Mouse (Mus musculus) urinary bladder, postnatal 14 days (tissue): ENCODE measurements around the gene Gm20481.
"Not testable (repeated sequence)": the region's sequence is repeated elsewhere in the genome, so short reads cannot be mapped to it uniquely, and the experiment has no call there.

Source experiments
- DNase-seq: peaks from one replicate; pipeline ENCODE4 v3.0.0; 2021; ENCODE audit warnings: low spot score

Gene Gm20481

DNA sequence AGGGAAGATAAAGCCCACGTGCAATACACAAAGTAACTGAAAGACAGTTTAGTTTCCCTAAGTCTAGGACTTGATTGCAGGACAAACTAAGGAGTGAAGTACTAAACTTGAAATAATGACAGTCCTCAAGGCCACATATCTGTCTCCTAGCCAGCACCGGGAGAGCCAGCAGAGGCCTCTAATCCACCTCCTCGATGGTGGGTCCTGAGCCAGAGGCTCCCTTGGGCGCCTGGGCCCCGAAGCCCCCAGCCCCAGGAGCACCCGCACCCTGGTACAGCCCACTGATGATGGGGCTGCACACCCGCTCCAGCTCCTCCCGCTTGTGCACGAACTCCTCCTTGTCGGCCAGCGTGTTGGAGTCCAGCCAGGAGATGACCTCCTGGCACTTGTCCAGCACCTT is at the start of gene Gm20481:
Gm20481 (plus strand) TSS at position 91 of the 400 bp plus-strand sequence.
- DNase-seq = not testable (repeated sequence)

DNA sequence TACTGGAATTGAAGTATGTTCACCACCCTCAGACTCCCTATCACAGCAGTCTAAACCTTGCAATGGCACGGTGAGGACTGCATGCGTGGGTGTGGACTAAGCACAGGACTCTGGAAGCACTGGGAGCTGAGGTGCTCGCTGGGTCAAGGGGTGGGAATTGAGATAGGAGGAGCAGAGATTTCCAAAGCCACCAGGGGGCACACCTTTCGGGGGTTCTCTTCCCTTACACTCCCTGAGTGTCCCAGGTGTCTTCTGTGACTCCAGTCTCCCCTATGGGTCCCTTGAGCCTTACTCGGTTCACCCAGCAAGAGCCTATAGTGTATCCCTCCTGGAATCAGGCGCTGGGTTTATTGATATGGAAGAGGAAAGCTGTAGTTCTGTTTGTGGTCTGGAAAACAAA is 46.8 kb upstream of the Gm20481 start:
- no peak for DNase-seq

- no peak for DNase-seq
These were observed 45.5 kb upstream of the Gm20481 start for GRCm38 (mm10) chr17:34924258-34924657.

DNA sequence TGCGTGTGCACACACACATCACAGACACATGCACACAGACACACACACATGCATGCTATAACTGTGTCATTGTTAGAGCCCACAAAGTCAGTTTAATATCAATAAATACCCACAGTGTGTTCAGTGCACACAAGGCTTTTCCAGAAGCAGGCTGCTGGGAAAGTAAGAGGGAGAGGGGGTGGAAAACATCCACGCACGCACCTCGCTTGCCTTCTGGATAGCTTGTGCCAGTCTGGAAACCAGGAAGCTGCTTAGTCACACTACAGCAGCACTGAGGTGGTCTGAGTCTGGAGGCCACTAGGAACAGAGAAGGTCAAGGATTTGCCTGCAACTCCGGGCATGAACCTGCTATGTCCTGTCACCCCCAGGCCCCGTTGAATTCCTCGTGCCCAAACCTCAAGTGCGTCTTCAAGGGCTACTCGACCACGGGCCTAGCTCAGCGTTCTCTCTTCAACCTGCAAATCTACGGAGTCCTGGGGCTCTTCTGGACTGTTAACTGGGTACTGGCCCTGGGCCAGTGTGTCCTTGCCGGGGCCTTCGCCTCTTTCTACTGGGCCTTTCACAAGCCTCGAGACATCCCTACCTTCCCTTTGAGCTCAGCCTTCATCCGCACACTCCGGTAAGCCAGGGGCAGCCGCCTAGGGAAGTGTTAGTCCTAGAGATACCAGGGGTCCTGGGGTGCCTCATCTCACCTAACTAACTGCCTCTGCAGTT is 42.2 kb upstream of the Gm20481 start:
- no peak for DNase-seq

- DNase-seq = no peak
These were observed 40.9 kb upstream of the Gm20481 start for GRCm38 (mm10) chr17:34928841-34929240.

DNA sequence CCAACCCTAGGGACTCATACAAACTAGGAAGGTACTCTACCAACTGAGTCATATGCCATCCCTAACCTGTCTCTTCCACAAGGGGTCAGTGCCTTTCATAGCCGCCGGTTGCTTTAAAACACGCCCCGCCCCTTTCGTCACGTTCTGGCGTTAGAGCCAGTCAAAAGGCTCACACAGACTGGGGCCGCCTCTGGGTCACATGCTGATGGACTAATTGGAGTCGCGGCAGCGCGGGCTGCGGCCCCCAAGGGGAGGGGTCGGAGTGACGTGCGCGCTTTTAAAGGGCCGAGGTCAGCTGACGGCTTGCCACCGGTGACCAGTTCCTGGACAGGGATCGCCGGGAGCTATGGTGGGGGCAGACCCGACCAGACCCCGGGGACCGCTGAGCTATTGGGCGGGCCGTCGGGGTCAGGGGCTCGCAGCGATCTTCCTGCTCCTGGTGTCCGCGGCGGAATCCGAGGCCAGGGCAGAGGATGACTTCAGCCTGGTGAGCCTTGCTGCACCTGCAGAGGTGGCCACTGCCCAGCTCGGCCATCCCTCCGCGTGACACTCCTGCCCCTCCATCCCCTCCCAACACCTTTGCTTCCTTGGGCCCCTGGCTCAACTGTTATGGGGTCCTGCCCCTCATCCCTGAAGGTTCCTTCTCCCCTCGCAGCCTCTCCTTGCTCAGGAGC is 38.5 kb upstream of the Gm20481 start, which contains the start of gene Neu1:
Neu1 (plus strand) TSS at position 193 of the 674 bp plus-strand sequence.
- peak; percentile 99 for DNase-seq

DNA sequence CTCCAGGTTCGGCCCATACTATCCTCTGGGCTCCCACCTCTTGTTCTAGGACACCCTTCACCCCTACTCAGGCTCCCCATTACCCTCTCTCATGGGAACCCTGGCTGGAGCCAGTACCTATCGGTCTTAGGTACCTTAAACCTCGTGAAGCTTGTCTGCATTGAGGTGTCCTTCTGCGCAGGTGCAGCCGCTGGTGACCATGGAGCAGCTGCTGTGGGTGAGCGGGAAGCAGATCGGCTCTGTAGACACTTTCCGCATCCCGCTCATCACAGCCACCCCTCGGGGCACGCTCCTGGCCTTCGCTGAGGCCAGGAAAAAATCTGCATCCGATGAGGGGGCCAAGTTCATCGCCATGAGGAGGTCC is 38.0 kb upstream of the Gm20481 start:
- DNase-seq = no peak

DNA sequence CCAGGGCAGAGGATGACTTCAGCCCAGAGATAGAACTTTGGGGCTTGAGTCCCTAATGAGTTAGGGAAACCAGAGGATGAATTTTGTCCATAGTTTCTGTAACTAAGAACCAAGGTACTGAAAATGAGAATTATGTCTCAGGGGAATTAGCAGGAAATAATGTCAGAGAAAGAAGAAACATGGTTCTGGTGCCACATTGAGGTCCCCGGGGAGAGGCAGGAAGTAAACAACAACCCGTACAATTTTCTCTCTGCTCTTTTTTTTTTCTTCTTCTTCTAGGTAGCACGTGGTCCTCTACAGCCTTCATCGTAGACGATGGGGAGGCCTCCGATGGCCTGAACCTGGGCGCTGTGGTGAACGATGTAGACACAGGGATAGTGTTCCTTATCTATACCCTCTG is 37.4 kb upstream of the Gm20481 start:
- DNase-seq = no peak

DNA sequence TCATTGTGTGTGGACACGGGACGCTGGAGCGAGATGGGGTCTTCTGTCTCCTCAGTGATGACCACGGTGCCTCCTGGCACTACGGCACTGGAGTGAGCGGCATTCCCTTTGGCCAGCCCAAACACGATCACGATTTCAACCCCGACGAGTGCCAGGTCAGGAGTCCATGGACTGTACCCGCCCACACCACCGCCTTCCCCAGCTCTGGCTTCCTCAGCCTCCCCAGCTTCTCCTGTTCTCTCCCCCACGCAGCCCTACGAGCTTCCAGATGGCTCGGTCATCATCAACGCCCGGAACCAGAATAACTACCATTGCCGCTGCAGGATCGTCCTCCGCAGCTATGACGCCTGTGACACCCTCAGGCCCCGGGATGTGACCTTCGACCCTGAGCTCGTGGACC is 35.7 kb upstream of the Gm20481 start:
- no peak for DNase-seq

DNA sequence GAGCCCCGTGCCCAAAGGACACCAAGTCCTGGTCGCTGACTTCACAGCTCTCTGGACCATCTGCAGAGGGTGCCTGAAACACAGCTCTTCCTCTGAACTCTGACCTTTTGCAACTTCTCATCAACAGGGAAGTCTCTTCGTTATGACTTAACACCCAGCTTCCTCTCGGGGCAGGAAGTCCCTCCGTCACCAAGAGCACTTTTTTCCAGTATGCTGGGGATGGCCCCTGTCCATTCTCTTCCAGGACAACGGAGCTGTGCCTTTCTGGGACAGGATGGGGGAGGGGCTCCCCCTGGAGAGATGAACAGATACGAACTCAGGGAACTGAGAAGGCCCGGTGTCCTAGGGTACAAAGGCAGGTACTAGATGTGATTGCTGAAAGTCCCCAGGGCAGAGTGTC is 34.9 kb upstream of the Gm20481 start:
- no peak for DNase-seq

DNA sequence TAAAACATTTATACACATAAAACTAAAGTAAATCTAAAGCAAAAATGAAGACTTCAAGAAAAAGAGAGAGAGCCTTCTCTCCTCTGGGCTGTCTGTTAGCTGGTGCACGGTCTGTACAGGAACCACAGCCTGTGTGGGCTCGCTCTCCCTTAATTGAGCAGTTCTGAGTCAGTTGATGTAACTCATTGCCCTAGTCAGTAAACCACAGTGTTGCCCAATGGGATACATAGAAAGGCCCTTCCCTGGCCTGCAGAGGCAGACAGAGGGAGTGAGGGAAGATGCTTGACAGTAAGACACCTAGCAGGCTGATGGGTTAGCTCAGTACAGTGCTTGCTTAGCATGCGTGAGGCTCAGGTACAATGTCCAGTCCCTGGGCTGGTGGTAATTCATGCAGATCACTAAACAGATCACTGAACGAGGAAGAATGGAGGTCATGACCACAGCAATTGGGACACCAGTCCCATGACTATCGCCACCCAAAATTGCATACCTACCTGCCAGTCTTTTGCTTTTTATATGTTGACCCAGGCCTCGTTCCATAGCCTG is 31.7 kb upstream of the Gm20481 start:
- DNase-seq = no peak

- no peak for DNase-seq
These were observed 28.2 kb upstream of the Gm20481 start for GRCm38 (mm10) chr17:34941344-34942041.

- no peak for DNase-seq
These were observed 26.4 kb upstream of the Gm20481 start for GRCm38 (mm10) chr17:34943128-34943815.

DNA sequence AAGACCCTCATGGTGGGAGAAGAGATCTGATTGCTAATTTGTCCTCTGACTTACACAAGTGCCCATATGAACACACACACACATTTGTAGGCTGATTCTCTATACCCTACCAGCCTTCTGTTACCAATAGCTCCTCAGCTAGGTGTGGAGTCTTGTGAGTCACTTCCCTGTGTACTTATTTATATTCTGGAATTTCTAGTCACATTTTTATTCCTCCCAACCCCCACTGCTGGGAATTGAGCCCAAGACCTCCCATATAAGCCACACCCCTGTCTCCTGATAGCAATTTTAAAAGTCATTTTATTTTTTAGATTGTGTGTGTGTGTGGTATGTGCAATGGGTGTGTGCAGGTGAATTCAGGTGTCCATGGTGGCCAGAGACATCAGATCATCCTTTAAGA is 25.4 kb upstream of the Gm20481 start:
- peak; percentile 47 for DNase-seq

- DNase-seq = no peak
These were observed 23.1 kb upstream of the Gm20481 start for GRCm38 (mm10) chr17:34946486-34947140.

GRCm38 (mm10) chr17:34947606-34948005 is 22.1 kb upstream of the Gm20481 start:
- DNase-seq = peak; percentile 41

DNA sequence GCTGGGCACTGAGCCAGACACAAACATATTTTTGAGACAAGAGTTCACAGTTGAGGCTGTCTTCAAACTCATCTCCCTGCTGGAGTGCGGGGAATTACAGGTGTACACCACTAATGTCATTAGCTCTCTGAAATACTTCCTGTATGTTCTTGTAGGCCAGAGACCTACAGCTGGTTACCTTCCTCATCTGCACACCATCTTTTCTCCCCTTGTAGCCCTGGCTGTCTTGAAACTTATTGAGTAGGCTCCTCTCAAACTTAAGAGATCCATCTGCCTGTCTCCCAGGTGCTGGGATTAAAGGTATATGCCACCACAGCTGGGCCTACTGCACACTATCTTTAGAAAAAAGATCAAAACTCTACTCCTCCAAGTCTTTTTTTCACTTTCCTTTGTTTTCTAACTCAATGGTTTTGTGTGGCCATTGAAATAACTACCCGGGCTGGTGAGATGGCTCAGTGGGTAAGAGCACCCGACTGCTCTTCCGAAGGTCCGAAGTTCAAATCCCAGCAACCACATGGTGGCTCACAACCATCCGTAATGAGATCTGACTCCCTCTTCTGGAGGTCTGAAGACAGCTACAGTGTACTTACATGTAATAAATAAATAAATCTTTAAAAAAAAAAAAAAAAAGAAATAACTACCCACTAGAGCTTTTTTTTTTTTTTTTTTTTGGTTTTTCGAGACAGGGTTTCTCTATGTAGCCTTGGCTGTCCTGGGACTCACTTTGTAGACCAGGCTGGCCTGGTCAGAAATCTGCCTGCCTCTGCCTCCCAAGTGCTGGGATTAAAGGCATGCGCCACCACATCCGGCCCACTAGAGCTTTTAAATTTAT is 20.8 kb upstream of the Gm20481 start:
- not testable (repeated sequence) for DNase-seq

DNA sequence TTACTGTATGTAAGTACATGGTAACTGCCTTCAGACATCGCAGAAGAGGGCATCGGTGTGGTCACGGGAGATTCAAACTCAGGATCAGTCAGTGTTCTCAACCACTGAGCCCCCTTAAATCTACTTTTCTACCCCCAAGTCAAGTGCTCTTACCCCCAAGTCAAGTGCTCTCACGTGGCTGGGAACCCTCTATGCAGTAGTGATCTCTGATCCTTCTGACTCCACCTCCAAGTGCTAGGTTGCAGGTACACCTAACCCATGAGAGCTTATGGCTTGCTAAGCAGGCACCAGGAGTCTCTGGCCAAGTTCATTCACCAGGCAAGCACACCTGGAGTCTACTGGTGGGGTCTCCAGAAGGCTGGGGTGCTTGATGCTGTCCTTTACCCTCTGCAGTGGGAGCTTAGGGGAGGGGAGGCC is 20.2 kb upstream of the Gm20481 start:
- no peak for DNase-seq

- no peak for DNase-seq
These were observed 18.9 kb upstream of the Gm20481 start for GRCm38 (mm10) chr17:34950514-34951455.
